Mouse (Mus musculus) cerebellum, adult 2 months (tissue): Measurements from ENCODE around the gene Rpl32.

Source experiments
- CTCF ChIP-seq: fragments of 200-500 bp; IDR thresholded peaks from 2 replicates; pipeline ENCODE4 v1.5.1; 2011; ENCODE audit warnings: low read depth, mild to moderate bottlenecking, control low read depth, low read length, moderate library complexity, borderline replicate concordance; ENCODE audit not compliant: insufficient read depth
- POLR2A ChIP-seq: fragments of 200-500 bp; IDR thresholded peaks from 2 replicates; pipeline ENCODE4 v1.6.1; 2011; ENCODE audit warnings: low read length, control low read depth, borderline replicate concordance; ENCODE audit not compliant: insufficient read depth

GRCm38 (mm10) chr6:115838161-115838597 lies 29.6 kb upstream of the Rpl32 start, which contains the start of gene Efcab12:
- TF ChIP-seq POLR2A: peak; percentile 54; the same call in 1 of the 2 replicates
- no peak for TF ChIP-seq CTCF
